Mouse (Mus musculus) frontal cortex, adult 2 months (tissue): Measurements from ENCODE around the gene Pde10a. TPM values are rescaled to one million over a fixed set of nuclear protein-coding genes. Genes with fewer than 3 reads are reported as not detected.

Experiments used
- DNase-seq, 2 experiments: peaks; one replicate each; pipeline ENCODE4 v3.0.0; 2022; ENCODE audit warnings: low spot score in 1 of 2; ENCODE audit errors: extremely low spot score in 1 of 2
- polyA plus RNA-seq: library from polyadenylated mRNA; depleted of rRNA; stranded (reverse); fragments of >200 nt; gene quantifications from 2 replicates; pipeline ENCODE4 v1.2.3, GENCODE M21; 2012; rRNA removed

Pde10a gene
- 31.8 and 34.3 TPM in 2 replicates for polyA plus RNA-seq

- DNase-seq = peak in 1 of 2 experiments; percentile 58
Observed at GRCm38 (mm10) chr17:8525225-8525721, at the start of gene Pde10a. Gene Pde10a (plus strand): TSS chr17:8525372.

- peak in 1 of 2 experiments; percentile 39 for DNase-seq
Observed at GRCm38 (mm10) chr17:8478554-8478953, 46.6 kb upstream of the Pde10a start.

DNA sequence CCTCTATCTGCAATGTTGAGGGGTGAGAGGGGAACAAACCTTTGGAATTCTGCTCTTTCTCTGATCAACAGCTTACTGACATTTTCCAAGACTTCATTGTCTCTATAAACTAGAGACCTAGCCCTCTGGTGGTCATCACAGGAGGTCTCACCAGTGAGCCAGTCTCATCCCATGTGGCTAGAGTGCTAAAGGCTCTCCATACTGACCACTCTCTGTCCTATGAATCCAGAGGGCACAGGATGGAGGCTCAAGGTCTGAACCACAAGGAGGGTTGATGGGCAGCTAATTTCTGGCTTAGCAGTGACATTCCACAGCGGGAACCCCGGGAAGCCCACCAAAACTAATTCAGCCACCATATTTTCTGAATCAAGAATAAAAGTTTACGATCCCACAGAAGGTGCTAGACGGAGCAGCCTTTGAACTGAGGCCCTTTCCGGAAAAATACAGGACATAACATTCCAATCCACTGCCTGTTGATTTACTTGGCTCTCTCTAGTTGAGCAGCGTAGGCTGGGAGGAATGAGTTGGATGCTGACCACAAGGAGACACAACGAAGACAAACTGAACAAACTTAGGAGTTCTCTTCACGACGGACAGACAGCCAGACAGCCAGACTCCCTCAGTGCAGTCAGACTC, 45.6 kb upstream of the Pde10a start:
- DNase-seq = no peak

- DNase-seq = no peak
Observed at GRCm38 (mm10) chr17:8481797-8482196, 43.4 kb upstream of the Pde10a start.

DNA sequence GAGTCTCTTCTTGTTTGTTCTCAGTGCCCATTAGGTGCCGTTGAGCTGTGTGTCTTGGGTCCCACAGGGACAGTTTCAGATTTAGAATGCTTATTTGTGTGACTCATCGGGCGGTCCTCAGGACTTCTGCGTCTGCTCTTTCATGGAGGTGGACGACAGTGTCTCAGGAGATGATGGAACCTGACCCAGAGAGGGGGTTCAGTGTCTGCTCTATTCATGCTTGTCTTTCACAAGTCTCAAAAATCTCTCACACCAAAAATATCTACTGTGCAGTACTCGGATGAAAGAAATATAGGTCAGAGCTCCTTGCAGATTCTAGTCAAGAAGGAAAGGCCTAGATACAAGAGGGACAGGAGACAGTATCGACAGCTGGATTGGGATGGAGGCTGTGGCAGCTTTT, 42.3 kb upstream of the Pde10a start:
- DNase-seq = no peak

DNA sequence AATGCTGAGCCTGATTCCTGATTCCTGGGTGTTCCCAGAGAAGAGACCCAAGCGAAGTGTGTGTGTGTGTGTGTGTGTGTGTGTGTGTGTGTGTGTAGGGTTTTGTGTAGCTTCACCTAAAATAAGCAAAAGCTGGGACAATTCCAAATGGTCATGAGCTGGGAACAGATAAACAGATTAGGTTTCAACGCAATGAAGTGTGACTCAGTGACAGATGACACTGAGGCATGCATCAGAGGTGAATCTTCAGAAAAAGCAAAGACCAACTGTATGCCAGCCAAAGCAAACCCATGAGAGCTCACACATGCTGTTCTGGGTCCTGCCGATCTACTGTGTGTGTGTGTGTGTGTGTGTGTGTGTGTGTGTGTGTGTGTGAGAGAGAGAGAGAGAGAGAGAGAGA, 40.9 kb upstream of the Pde10a start:
- DNase-seq = no peak

DNA sequence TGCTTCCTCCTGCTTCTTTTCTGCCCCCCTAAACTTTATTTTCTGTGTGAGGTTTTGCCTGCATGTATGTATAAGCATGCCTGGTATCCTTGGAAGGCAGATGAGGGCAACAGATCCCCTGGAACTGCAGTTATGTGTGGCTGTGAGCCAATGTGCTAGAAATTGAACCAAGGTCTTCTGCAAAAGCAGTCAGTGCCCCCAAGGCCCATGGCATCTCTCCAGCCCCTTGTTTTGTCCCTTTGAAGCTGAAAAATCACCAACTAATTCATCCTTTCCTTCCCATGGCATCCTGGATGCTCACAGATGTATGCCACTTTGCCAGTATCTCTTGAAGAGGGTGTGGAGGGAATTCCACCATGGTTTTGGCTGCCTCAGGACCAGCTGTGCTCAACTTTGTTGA, 40.0 kb upstream of the Pde10a start:
- DNase-seq = no peak

- peak; percentile 96 to 97 for DNase-seq
Observed at GRCm38 (mm10) chr17:8487824-8488223, 37.3 kb upstream of the Pde10a start.

- DNase-seq = peak in 1 of 2 experiments; percentile 59
Observed at GRCm38 (mm10) chr17:8490971-8491370, 34.2 kb upstream of the Pde10a start.

GRCm38 (mm10) chr17:8493461-8493860, 31.7 kb upstream of the Pde10a start:
- no peak for DNase-seq

DNA sequence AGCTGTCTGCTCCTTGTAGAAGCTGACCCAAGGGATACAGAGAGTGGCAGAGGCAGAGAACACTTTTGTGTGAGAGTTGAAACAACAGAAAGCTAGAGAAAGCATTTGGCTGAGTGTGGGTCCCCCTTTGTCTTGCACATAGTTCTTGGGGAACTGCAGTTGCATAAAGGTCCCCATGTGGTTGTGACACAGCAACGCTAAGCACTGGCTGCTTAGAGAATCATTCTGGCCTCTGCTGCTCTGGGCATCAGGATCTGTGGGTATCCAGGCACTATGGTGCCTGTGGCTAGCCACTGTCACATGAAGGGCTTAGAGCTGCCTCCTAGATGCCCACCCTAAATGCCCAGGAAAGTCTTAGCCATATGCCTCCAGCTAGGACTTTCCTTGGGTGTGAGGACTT, 27.0 kb upstream of the Pde10a start:
- no peak for DNase-seq

DNA sequence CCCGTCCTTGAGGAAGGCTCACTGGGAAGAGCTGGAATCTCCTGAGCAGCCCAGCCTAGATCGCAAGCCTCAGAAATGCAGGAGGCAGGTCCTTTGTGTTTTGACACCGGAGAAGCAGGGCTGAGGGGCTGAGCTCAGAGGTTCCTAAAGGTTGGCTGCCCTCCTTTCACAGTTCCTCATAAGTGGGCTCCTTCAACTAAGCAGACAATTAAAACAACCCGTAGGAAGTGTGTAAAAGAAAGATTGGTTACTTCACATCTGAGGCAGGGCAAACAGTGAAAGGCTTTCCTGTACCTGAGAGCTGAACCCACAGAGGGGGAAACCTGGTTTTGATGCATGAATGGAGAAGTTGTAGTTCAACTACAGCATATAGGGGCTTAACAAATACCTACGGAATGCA, 26.5 kb upstream of the Pde10a start:
- no peak for DNase-seq

- no peak for DNase-seq
Observed at GRCm38 (mm10) chr17:8499564-8500117, 25.5 kb upstream of the Pde10a start.

GRCm38 (mm10) chr17:8504381-8504780, 20.8 kb upstream of the Pde10a start:
- DNase-seq = no peak

DNA sequence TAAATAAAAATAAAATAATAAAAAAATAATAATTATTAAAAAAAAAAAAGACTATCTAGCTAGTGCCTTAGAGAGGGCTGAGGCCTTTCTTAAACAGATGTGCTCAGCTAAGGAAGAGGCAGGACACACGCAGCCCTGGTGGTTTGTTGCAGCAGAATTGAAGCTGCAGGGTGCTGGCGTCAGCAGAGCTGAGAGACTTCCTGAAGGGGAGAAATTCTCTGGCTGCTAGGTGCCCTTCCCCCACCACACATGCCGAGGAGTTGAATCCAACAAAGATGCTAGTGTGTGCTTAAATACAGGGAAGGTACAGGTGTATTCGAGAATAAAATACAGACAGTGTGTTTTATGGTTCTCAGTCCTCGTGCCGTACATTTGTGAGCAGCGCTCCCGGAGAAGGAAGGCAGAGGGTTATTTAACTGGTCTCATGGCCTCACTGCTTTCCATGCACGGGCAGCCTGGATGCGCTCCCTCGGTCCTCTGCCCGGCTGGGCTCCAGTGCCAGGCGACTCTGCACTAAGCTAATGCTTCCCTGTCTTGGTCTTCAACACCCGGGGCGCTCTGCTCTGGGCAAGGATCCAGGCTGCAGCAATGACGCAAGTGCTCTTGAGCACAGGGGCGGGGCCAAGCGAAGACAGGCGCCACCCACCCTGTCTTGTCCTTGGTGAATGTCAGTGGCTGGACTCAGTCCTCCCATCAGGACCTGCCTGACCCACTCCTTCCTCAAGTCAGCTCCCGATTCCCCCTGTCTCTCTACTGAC, 19.3 kb upstream of the Pde10a start:
- peak; percentile 86 to 93 for DNase-seq

GRCm38 (mm10) chr17:8506726-8507125, 18.4 kb upstream of the Pde10a start:
- DNase-seq = peak in 1 of 2 experiments; percentile 52

DNA sequence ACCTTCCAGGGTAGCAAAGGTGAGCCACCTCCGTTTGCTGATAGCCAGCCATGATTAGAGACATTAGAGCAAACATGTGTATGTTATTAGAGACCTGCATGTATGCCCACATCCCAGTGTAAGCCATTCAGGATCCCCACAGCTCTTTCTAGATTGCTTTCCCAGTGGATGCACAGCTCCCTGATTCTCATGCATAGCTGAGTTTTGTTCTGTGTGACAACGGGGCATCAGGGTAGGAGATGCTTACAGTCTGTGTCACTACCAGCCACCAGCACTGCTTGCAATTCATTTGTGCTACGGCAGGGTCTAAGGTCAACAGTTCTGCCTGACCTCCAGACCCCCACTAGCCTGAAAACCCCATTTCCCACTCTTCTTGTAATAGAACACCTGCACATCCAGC, 17.5 kb upstream of the Pde10a start:
- DNase-seq = peak in 1 of 2 experiments; percentile 16

GRCm38 (mm10) chr17:8508305-8509141, 16.6 kb upstream of the Pde10a start:
- peak in 1 of 2 experiments; percentile 79 for DNase-seq

- peak in 1 of 2 experiments; percentile 77 for DNase-seq
Observed at GRCm38 (mm10) chr17:8516006-8516405, 9.2 kb upstream of the Pde10a start.

- DNase-seq = peak in 1 of 2 experiments; percentile 34
Observed at GRCm38 (mm10) chr17:8523986-8524385, 1.2 kb upstream of the Pde10a start.
